Mouse (Mus musculus) v-Abl transformed pro-B cells (cell line): ENCODE measurements around the gene Maml2.

Experiments used
- in situ Hi-C, 2 experiments: fragments of 400-800 bp; cut with MboI; formaldehyde crosslinking; loops; one replicate each; pipeline ENCODE4 v1.15.1; 2025; ENCODE audit not compliant: unreplicated experiment in 2 of 2

Maml2 gene

DNA sequence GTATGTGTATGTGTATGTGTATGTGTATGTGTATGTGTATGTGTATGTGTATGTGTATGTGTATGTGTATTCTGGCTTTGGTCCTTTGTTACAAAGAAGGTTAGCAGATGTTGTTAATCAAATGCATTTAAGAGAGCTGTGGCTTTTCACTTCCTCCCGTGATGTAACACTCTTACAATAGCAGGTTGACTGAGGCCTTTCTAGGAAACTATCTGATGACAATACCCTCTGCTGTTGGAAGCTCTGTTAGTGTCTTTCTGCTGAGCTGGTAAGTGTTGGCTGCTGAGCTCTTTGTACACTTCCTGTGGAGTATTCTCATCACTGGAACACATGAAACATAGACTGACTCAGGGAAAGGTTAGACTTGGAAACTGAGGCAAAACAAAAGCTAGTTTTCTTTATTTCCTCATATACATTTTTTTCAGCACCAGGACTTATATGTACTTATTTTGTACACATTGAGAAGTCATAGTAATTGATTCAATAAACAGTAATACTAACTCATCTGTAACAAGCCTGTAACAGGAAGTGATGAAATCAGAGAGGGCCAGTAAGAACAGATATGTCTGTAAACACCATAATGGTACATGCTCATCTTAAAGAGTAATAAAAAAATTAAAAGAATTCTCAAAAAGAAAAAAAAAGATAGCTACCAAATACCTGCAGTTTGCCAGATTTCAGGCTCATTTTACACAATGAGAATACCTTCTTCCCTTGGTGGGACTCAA is 145.9 kb downstream of the Maml2 start:
- in situ Hi-C loops = no loop called here

DNA sequence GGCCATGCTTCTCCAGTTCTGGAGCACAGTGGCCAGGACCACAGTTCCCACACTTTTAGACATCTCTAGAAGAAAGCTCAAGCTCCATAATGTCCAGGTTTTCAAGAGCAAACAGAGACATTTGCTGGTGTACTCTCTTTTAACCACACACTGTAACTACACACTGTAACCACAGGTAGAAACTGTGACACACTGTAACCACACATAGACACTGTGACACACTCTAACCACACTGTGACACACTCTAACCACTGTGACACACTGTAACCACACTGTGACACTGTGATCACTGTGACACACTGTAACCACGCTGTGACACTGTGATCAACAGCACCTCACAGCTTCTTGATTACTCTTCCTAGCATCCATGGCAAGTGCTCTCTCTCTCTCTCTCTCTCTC is 148.5 kb downstream of the Maml2 start:
- in situ Hi-C loops = no loop called here

DNA sequence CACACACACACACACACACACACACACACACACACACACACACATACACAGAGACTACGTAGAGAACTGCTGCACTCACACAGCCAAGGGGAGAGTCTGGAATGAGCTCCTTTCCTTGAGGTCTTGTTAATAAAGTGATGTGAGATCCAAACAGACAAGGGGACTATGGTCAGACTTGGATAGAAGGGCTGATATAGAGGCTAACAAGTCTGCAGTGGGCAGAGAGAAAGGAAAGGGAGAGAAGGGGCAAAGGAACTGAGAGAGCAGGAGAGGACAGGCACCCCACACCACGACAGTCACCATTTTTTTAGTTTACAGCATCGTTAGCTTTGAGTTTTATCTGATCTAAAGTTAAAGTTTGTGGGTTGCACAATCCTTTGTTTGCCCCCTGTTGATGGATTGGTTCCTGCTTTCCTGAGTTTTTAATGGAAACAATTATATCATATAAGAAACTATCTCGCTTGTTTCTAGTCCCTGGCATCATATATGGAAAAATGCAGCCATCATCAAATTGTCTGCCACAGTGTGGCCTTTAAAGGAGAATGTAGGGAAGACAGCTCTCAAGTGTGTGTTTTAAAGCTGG is 149.0 kb downstream of the Maml2 start, which contains the start of gene Gm17571:
Gm17571 (minus strand) TSS at position 51 of the 583 bp plus-strand sequence.
- in situ Hi-C loops = no loop called here

DNA sequence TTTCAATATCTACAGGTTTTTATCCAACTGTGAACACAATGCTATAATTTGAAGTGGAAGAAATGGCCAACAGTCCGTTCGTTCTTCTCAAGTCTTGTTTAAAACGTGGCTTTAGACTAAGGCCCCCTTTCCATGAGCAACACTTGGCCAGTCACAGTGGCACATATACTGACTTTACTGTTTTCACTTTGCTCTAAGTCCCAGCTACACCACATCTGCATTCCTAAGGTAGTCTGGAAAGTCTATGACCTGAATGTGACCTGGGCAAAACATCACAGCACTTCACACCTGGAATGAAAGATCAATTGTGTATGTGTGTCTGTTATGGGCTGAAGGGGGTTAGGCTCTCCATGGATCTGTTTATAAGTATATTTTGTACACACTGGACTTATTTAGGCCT is 151.0 kb downstream of the Maml2 start:
- in situ Hi-C loops = no loop called here

DNA sequence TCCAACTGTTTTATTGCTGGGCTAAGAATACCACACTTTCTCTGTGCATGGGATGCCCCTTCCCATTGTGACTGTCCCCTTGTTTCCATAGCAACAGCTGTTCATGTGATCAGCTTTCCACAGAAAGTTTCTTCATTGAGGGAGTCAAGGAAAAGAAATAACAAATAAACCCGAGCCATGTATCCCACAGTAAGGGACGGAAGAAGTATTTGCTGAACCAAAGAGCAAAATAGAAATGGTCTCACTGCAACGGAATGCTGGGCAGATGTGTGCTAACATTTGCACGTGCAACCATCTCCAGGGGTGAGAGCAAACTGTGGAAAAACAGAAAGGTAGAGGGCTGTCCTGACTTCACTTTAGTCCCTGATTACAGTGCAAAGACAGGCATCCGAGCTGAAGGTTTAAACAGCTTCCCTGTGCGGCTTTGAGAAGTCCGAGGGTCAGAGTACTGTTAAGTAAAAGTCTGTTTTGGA is 156.9 kb downstream of the Maml2 start:
- in situ Hi-C loops = no loop called here

DNA sequence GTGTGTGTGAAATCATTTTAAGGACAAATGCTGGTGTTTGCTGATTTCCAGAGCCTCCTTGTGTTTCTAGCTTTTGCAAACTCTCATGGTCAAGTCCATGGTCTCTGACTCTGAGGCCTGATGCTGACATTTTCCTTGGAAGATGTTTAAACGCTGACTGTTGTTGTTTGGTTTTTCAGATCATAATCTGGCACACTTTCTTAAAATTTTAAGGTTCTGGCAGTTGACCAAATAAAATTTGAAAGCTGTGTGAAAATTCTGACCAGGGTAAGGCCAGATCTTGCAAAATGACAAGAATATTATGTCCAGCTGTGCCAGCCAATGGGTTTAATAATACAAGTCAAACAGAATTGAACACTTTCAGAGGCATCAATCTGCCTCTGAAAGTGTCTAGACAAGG is 157.5 kb downstream of the Maml2 start:
- in situ Hi-C loops = no loop called here

DNA sequence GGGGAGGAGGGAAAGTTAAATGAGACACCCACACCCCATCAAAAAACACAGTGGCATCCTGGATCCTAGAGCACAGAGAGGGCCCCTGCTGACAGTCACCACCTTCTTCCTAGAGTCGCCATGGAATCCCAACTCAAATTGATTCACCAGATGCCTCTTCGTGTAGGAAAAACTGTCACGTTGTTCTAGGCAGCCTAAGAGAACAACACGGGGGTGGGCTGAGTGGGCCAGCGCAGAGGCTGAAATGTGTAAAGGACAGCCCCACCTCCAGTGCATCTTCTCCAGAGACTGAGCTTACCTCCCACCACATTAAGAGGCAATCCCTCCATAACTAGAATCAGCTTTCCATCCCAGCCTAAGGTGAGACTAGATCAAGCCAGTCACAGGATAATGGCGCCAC is 160.0 kb downstream of the Maml2 start:
- in situ Hi-C loops = no loop called here

DNA sequence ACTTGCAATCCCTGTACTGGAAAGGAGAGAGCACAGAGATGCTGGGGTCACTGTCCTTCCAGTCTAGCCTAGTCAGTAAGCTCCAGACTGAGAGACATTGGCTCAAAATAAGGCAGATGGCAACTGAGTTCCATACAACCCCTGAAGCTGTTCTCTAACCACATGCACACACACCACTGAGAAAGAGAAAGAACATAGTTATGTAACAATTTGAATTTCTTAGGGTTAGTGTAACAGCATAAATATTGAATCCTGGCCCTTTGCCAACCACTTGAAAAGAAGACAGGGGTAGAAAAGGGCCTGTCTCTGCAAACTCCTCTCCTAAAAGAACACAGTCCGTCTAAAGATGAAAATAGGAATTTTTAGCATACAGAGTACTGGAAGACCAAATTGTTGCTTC is 161.6 kb downstream of the Maml2 start:
- in situ Hi-C loops = no loop called here

DNA sequence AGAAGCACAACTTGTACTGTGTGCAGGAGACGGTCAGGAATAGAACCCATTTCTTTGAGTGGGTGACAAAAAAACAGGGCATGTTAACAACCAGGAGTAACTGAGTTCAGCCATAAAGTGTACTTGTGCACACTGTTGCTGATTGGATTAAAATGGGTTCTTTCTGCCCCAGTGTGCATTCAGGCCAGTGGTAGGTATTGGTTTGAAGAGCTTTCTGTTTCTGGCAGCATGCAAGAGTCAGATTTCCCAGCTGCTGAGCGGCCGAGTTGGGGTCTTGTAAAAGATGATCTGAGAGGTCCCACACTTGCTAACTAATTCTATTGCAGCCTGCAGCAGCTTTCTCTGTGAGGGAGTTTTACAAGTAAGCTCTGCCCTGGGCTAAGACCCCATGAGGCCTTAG is 162.3 kb downstream of the Maml2 start:
- in situ Hi-C loops = loop anchor here in 1 of 2 experiments (10.0 kb wide), 1 partner anchor 215 kb away; the partner anchor contains the start of genes Ccdc82 and Jrkl

DNA sequence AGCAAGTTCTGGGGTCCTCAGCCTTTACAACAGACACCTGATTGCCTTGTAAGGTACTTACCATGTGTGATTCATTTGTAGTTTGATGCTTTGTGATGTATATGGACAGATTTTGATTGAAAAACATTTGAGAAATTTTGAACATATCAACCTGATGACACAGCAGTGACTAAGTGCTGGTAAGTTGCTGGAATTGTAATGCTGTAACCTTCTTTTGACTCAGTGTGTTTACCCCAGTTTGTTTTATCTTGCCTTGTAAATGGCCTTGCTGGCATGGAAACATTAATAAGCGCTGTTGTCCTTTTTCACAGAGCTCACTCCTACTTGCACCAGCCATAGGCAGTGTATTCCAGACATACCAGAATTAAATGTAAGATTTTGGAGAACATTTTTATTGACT is 163.2 kb downstream of the Maml2 start:
- in situ Hi-C loops = loop anchor here in 1 of 2 experiments (10.0 kb wide), 1 partner anchor 216 kb away; the partner anchor contains the start of genes Ccdc82 and Jrkl

DNA sequence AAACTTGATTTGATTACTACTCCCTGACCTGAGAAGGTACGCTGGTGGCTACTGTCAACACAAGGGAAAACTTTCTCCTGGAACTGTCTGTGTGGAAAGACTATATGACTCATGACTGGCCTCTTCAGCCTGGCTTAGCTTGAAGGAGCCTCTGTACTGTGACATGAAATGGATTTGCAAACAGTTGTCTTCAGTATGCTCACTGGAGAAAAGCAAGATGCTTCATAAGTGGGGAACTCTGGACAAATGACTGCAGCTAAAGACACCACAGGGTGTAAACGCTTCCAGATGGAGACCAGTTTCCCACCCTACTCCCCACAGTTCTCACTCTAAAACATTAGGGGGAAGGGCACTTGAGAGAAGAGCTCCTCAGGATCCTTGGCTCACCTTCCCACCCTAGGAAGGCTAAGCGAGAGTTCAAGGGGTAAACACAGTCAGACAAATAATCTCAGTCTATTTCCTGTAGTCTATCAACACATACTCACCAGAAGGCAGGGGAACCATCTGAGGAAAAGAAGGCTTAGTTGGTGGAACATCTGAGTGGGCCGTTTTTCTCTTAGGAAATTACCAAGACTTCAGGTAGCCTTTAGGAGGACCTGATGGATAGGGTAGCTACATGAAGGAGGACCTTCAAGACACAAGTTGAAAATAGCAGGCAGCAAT is 167.7 kb downstream of the Maml2 start:
- in situ Hi-C loops = loop anchor here in 1 of 2 experiments (5.0 to 10.0 kb wide), 2 partner anchors 122 to 221 kb away; partner anchors contain the start of genes Ccdc82 and Jrkl

DNA sequence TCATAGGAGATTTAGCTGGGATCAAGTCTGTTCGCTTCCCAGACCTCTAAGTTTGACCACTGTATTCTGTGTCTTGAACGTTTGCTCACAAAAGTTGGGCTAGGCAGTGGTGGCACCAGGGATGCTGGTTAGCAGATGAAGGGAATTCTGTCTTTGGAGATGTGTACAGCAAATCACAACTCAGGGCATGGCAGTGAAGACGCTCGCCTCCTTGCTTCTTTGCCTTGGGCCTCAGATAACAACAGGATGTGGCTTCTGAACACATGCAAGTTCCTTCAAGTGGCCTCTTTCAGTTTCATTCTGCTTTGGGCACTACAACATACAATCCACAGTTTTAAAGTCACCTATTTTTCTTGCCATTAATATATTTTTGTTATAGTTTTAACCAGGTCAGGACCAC is 168.6 kb downstream of the Maml2 start:
- in situ Hi-C loops = loop anchor here in 1 of 2 experiments (5.0 to 10.0 kb wide), 2 partner anchors 121 to 222 kb away; partner anchors contain the start of genes Ccdc82 and Jrkl

DNA sequence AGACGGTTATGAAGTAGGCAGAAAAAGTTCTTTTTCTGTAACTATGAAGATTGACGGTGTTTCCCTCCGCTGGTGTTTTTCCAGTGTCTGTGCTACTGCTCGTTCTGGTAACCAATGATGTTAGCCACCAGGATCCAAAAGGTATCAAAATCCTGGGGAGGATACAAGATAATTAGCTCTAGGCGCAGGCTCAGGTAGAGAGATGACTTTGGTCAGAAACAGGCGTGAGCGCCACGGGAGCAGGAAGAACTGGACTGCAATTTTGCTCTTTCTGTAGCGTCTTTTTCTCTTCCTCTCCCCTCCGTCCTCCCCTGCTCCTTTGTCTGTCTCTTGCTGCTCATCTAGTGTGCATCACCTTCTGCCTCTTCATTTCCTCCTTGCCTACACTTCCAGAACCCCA is 169.1 kb downstream of the Maml2 start:
- in situ Hi-C loops = loop anchor here in 1 of 2 experiments (5.0 to 10.0 kb wide), 2 partner anchors 120 to 222 kb away; partner anchors contain the start of genes Ccdc82 and Jrkl

DNA sequence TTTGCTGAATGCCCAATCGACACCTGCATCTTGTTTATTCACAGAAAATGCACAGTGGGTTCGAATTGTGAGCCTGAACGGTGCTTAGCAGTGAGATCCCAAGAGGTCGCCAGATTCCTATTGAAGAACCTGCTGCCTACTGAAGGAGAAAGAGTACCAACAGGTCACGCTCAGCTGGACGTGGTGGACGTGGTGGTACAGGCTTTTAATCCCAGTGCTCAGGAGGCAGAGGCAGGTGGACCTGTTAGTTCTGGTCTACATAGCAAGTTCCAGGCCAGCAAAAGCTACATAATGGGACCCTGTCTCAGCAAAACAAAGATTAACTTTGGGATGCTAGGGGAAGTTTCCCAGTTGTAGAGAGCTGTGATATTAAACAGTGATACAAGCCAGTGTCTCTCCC is 170.0 kb downstream of the Maml2 start:
- in situ Hi-C loops = loop anchor here in 1 of 2 experiments (5.0 to 10.0 kb wide), 2 partner anchors 120 to 223 kb away; partner anchors contain the start of genes Ccdc82 and Jrkl

DNA sequence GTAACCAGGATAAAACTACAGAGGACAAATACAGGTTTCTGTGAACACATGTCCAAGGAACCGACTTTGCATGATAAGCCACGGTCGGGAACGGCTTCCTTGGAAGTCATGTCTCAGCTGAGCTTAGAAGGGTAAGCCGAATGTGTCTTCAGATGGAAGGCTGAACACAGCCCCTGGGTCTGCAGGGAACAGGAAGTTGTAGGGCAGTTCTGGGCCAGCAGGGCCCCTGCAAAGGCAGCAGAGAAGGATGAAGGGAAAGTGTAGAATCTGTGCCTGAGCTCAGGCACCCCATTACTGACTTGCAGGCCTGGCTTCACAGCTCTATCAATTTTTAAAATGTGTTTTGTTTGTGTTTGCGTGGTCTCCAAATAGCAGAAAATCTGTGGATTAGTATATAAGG is 171.0 kb downstream of the Maml2 start:
- in situ Hi-C loops = loop anchor here in 1 of 2 experiments (5.0 to 10.0 kb wide), 2 partner anchors 119 to 224 kb away; partner anchors contain the start of genes Ccdc82 and Jrkl

DNA sequence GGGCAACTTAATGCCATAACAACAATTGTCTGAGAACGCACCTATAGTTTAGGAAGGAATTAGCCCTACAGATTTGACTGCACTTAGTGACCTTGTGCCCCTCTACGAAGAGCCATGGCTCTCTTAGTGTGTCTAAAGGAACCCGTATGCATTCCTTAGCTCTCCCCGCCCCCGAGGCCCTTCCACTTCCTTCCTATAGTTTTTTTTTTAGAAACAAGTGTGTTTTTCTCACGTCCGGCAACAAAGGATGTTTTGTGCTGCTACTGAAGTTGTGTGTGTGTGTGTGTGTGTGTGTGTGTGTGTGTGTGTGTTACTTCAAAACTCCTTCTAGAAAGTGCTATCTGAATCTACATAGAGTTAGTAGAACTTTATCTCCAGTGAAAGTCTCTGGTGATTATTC is 172.3 kb downstream of the Maml2 start:
- in situ Hi-C loops = no loop called here

DNA sequence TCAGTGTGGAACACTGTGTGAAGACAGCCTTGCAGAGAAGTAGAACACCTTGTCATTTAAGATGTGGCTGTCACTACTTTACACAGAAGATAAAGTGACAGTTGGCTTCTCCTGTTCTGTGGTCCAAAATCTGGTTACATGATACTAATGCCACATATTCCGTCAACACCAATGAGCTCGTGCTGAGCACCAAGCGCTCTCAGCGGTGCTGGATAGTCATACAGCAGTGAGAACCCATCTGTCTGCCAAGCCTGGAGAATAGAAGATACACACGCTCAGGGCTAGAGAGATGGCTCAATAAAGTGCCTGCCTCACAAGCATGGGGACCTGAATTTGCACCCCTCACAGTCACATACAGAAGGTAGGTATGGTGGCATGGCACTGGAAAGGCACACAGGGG is 177.2 kb downstream of the Maml2 start:
- in situ Hi-C loops = no loop called here

DNA sequence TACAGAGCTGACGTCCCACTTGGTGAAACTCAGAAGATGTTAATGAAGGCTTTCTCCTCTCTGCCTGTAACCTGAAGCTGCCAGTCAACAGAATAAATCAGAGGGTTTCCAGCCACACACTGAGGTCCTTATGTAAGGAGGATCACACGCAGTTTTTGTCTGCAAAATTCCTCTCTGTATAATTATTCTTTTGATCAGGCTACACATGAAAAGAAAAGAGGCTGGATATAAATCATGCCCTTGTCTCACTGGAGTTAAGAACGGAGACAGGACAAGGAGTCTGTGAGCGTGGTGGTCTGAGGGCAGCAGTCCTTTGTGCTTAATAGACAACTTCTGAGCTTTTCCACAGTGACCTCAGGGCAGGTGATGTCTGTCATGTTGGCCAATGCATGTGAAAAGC is 181.5 kb downstream of the Maml2 start:
- in situ Hi-C loops = no loop called here

DNA sequence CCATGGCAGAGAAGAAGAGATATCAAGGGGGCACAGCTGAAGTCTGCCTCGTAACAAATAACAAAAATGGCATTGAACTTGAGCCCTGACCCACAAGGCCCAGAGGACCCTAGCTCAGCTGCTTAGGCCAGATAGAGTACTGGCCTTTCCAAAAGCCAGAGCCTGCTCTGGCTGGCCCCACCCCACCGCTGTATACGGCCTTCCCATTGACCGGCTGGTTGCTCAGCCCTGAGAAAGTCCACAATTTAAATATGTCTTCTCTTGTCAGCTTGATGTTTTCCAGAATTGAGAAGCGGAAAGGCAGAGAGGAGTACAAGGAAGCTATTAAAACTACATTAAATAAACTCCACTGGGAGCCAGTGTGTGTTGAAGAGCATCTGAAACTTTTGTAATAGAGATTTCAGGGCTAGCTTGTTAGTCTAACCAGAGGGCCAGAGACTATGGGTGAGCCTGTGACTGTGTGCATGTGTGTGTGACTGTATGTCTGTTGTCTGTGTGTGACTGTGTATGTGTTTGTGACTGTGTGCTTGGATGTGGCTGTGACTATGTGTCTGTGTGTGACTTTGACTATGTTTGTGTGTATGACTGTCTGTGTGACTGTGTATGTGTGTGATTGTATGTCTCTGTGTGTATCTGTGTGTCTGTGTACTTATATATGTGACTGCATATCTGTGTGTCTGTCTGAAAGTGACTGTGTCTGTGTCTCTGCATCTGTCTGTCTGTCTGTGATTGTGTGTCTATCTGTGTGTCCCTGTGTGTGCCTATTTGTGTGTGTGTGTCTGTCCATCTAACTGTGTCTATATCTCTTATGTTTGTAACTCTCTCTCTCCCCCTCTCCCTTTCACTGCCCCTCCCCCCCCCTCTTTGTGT is 185.7 kb downstream of the Maml2 start:
- in situ Hi-C loops = no loop called here
